Mouse (Mus musculus): ENCODE measurements at regions not wholly inside any gene's neighbourhood (a gene's known extent, or its start where the extent isn't known, plus 50 kb on each side); places are given as distances from the start of the nearest gene placed in this dataset.

DNA sequence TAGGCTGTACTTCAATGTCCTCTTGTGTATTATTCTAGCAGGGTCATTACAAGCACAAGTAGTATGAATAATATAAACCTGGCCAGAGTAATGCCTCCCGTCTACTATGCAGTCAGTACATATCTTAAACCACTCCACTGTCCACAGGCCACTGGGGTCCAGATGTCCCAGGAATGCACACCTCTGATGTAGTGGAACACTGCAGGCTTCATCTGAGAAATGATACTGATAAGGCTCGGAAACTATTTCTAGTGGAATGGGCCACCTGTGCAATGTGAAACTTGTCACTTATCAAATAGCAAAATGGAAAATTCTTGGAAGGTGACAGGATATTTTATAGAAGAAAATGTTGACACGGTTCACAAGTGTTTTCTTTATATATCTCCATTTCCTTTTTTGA is 477.6 kb upstream of the Gm9747 start:
- no peaks in the 10 kb centered on the region for H3K79me3 ChIP-seq (ENCODE audit: low read depth)
- H3K4me3 ChIP-seq (ENCODE audit: insufficient read depth, poor library complexity, severe bottlenecking) = no peak overlapping the region
- TF ChIP-seq CEBPB (IDR thresholded peaks at IDR 0.05; ENCODE audit: low read depth) (no peak), USF1 (IDR thresholded peaks at IDR 0.05; ENCODE audit: low read depth) (no peak), MYOD1 (IDR thresholded peaks at IDR 0.05; ENCODE audit: control insufficient read depth, insufficient read length, low read depth) (no peak), CTCF (IDR thresholded peaks at IDR 0.05; ENCODE audit: control insufficient read depth, insufficient read depth, insufficient read length) (no peak), FOSL1 (IDR thresholded peaks at IDR 0.05; ENCODE audit: insufficient read depth, low read length, poor library complexity, severe bottlenecking) (no peak), MYOG (IDR thresholded peaks at IDR 0.05; ENCODE audit: control insufficient read depth, extremely low read depth, insufficient read length) (no peak), MAX (IDR thresholded peaks at IDR 0.05) (no peak)
- no peaks in the 10 kb centered on the region for H3K36me3 ChIP-seq (ENCODE audit: control insufficient read depth, insufficient read depth)
- H3K27me3 ChIP-seq (ENCODE audit: control insufficient read depth, insufficient read depth, insufficient read length) = no peaks in the 10 kb centered on the region
- H3ac ChIP-seq (ENCODE audit: control insufficient read depth, insufficient read length, low read depth) = no peak overlapping the region
- no peaks in the 10 kb centered on the region for H3K79me2 ChIP-seq (ENCODE audit: control insufficient read depth, insufficient read depth)

DNA sequence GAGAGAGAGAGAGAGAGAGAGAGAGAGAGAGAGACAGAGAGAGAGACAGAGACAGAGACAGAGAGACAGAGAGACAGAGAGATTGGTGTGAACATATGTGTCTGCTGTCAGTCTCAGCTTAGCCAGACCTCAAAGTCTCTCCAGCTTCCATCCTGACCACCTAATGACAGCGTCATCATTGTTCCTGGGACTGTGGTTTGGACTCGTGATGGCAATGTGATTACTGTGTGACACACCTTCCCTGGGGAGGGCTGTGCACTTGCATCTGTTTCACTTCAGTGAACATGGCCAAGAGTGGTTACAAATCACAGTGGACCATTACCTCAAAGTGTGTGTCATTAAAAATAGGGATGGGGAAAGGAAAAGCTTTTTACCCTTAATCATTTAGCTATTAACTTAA is 477.2 kb upstream of the Gm9747 start:
- Histone ChIP-seq H3K27me3 (ENCODE audit: control insufficient read depth, insufficient read depth, insufficient read length) (no peaks in the 10 kb centered on the region), H3K79me2 (ENCODE audit: control insufficient read depth, insufficient read depth) (no peaks in the 10 kb centered on the region), H3K79me3 (ENCODE audit: low read depth) (no peaks in the 10 kb centered on the region), H3ac (ENCODE audit: control insufficient read depth, insufficient read length, low read depth) (no peak overlapping the region), H3K36me3 (ENCODE audit: control insufficient read depth, insufficient read depth) (no peaks in the 10 kb centered on the region), H3K4me3 (ENCODE audit: insufficient read depth, poor library complexity, severe bottlenecking) (no peak overlapping the region)
- TF ChIP-seq MAX (IDR thresholded peaks at IDR 0.05) (peak; percentile 71), FOSL1 (IDR thresholded peaks at IDR 0.05; ENCODE audit: insufficient read depth, low read length, poor library complexity, severe bottlenecking) (peak; percentile 41), MYOD1 (IDR thresholded peaks at IDR 0.05; ENCODE audit: control insufficient read depth, insufficient read length, low read depth) (peak; percentile 89), CEBPB (IDR thresholded peaks at IDR 0.05; ENCODE audit: low read depth) (no peak), CTCF (IDR thresholded peaks at IDR 0.05; ENCODE audit: control insufficient read depth, insufficient read depth, insufficient read length) (no peak)

DNA sequence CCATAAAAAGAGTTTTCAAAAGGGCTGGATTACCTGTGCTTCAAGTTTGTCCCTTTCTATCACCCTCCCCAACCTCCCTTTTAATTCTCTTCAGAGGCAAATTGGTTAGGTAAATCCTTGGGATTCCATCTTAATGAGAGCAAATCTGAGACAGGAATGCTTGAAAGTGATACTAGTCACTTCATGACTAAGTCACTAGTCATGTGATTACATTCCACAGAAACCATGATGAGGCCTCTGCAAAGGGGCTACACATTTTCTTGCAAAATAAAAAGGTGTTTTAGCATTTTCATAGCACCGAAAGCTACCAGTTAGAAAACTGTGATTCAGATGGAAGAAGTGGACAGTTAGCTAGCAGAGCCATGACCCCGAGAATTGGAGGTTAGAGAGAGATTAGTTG is 473.0 kb upstream of the Gm9747 start:
- H3K27me3 ChIP-seq (ENCODE audit: control insufficient read depth, insufficient read depth, insufficient read length) = no peaks in the 10 kb centered on the region
- TF ChIP-seq USF1 (IDR thresholded peaks at IDR 0.05; ENCODE audit: low read depth) (peak; percentile 84), MAX (IDR thresholded peaks at IDR 0.05) (no peak), MYOG (IDR thresholded peaks at IDR 0.05; ENCODE audit: control insufficient read depth, extremely low read depth, insufficient read length) (no peak), CTCF (IDR thresholded peaks at IDR 0.05; ENCODE audit: control insufficient read depth, insufficient read depth, insufficient read length) (no peak), CEBPB (IDR thresholded peaks at IDR 0.05; ENCODE audit: low read depth) (peak; percentile 57), FOSL1 (IDR thresholded peaks at IDR 0.05; ENCODE audit: insufficient read depth, low read length, poor library complexity, severe bottlenecking) (peak; percentile 87), MYOD1 (IDR thresholded peaks at IDR 0.05; ENCODE audit: control insufficient read depth, insufficient read length, low read depth) (peak; percentile 19)
- H3K79me2 ChIP-seq (ENCODE audit: control insufficient read depth, insufficient read depth) = no peaks in the 10 kb centered on the region
- H3K36me3 ChIP-seq (ENCODE audit: control insufficient read depth, insufficient read depth) = no peaks in the 10 kb centered on the region
- H3K79me3 ChIP-seq (ENCODE audit: low read depth) = no peaks in the 10 kb centered on the region
- H3K4me3 ChIP-seq (ENCODE audit: insufficient read depth, poor library complexity, severe bottlenecking) = no peak overlapping the region
- no peak overlapping the region for H3ac ChIP-seq (ENCODE audit: control insufficient read depth, insufficient read length, low read depth)

GRCm38 (mm10) chr1:81771704-81772103 is 461.2 kb upstream of the Gm9747 start:
- Histone ChIP-seq H3K36me3 (ENCODE audit: control insufficient read depth, insufficient read depth) (no peaks in the 10 kb centered on the region), H3K79me3 (ENCODE audit: low read depth) (no peaks in the 10 kb centered on the region), H3K4me3 (ENCODE audit: insufficient read depth, poor library complexity, severe bottlenecking) (no peak overlapping the region), H3ac (ENCODE audit: control insufficient read depth, insufficient read length, low read depth) (no peak overlapping the region), H3K27me3 (ENCODE audit: control insufficient read depth, insufficient read depth, insufficient read length) (no peaks in the 10 kb centered on the region), H3K79me2 (ENCODE audit: control insufficient read depth, insufficient read depth) (no peaks in the 10 kb centered on the region)
- TF ChIP-seq MYOD1 (IDR thresholded peaks at IDR 0.05; ENCODE audit: control insufficient read depth, insufficient read length, low read depth) = no peak

DNA sequence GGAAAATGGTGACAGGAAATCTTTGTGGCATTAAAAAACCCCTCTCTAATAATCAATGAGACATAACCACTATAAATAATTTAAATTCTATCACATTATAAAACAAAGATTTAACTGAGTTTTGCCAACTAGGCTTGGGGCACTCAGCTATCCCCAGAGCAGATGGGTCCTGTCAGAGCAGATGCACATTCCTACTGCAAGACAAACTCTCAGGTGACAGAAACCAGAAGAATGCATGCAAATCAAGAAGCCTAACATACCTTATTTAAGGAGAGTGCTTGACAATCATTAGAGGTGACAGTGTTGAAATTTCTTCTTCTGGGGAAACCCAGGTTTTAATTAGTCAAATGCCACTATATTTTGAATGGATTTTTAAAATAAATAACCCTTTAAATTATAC is 452.3 kb upstream of the Gm9747 start:
- no peaks in the 10 kb centered on the region for H3K36me3 ChIP-seq (ENCODE audit: control insufficient read depth, insufficient read depth)
- TF ChIP-seq CEBPB (IDR thresholded peaks at IDR 0.05; ENCODE audit: low read depth) (no peak), CTCF (IDR thresholded peaks at IDR 0.05; ENCODE audit: control insufficient read depth, insufficient read depth, insufficient read length) (no peak), MAX (IDR thresholded peaks at IDR 0.05) (no peak)

DNA sequence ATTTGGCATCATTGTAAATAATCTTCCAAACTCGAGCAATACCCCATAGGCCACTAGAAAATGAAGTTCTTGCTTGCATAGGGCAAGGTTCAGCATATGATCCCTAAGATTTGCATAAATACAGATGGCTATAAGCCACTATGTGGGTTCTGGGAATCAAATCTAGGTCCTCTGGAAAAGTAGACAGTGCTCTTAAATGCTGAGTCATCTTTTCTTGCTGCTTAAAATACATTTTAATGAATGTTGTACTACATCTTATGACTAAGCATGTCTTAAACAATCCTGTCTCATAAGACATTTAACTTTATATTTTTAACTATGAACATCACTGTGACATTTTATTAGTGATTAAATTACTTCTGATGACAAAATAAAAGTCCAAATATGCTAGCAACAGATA is 448.6 kb upstream of the Gm9747 start:
- Histone ChIP-seq H3ac (ENCODE audit: control insufficient read depth, insufficient read length, low read depth) (no peak overlapping the region), H3K4me3 (ENCODE audit: insufficient read depth, poor library complexity, severe bottlenecking) (no peak overlapping the region), H3K27me3 (ENCODE audit: control insufficient read depth, insufficient read depth, insufficient read length) (no peaks in the 10 kb centered on the region), H3K79me2 (ENCODE audit: control insufficient read depth, insufficient read depth) (no peaks in the 10 kb centered on the region), H3K79me3 (ENCODE audit: low read depth) (no peaks in the 10 kb centered on the region), H3K36me3 (ENCODE audit: control insufficient read depth, insufficient read depth) (no peaks in the 10 kb centered on the region)
- TF ChIP-seq CEBPB (IDR thresholded peaks at IDR 0.05; ENCODE audit: low read depth) (no peak), MAX (IDR thresholded peaks at IDR 0.05) (no peak)

More for the DNA sequence above, 452.3 kb upstream of the Gm9747 start:
- no peak overlapping the region for H3K4me3 ChIP-seq (ENCODE audit: insufficient read depth, poor library complexity, severe bottlenecking)
- H3K79me2 ChIP-seq (ENCODE audit: control insufficient read depth, insufficient read depth) = no peaks in the 10 kb centered on the region
- no peak overlapping the region for H3ac ChIP-seq (ENCODE audit: control insufficient read depth, insufficient read length, low read depth)
- H3K27me3 ChIP-seq (ENCODE audit: control insufficient read depth, insufficient read depth, insufficient read length) = no peaks in the 10 kb centered on the region
- H3K79me3 ChIP-seq (ENCODE audit: low read depth) = no peaks in the 10 kb centered on the region
